Mouse (Mus musculus) layer of hippocampus, postnatal 36 days (tissue): ENCODE measurements at regions not wholly inside any gene's neighbourhood (a gene's known extent, or its start where the extent isn't known, plus 50 kb on each side); places are given as distances from the start of the nearest gene placed in this dataset.
A peak's percentile ranks its signal among the peaks of the same experiment; 100 is the strongest.

Experiments used
- DNase-seq, 2 experiments: peaks; one replicate each; pipeline ENCODE4 v3.0.0; 2022

- no peak for DNase-seq
These were observed 289.5 kb upstream of the Slit2 start for GRCm38 (mm10) chr5:47693478-47693877.

GRCm38 (mm10) chr5:47693921-47694320 is 289.0 kb upstream of the Slit2 start:
- DNase-seq = no peak

- DNase-seq = no peak
These were observed 288.3 kb upstream of the Slit2 start for GRCm38 (mm10) chr5:47694630-47695029.

GRCm38 (mm10) chr5:47711553-47711952 is 271.4 kb upstream of the Slit2 start:
- DNase-seq = no peak

GRCm38 (mm10) chr5:47714333-47714732 is 268.6 kb upstream of the Slit2 start:
- DNase-seq = no peak

- DNase-seq = no peak
These were observed 258.0 kb upstream of the Slit2 start for GRCm38 (mm10) chr5:47724911-47725310.

- DNase-seq = no peak
These were observed 240.2 kb upstream of the Slit2 start for GRCm38 (mm10) chr5:47742727-47743126.

GRCm38 (mm10) chr5:47745177-47745576 is 237.8 kb upstream of the Slit2 start:
- no peak for DNase-seq

- no peak for DNase-seq
These were observed 231.0 kb upstream of the Slit2 start for GRCm38 (mm10) chr5:47751907-47752306.

GRCm38 (mm10) chr5:47772642-47773353 is 210.1 kb upstream of the Slit2 start:
- DNase-seq = no peak

- DNase-seq = no peak
These were observed 209.6 kb upstream of the Slit2 start for GRCm38 (mm10) chr5:47773354-47773743.

- DNase-seq = no peak
These were observed 202.1 kb upstream of the Slit2 start for GRCm38 (mm10) chr5:47780861-47781260.

- DNase-seq = no peak
These were observed 201.3 kb upstream of the Slit2 start for GRCm38 (mm10) chr5:47781608-47782007.

- no peak for DNase-seq
These were observed 188.2 kb upstream of the Slit2 start for GRCm38 (mm10) chr5:47794639-47795272.

GRCm38 (mm10) chr5:47795273-47795672 is 187.7 kb upstream of the Slit2 start:
- no peak for DNase-seq

GRCm38 (mm10) chr5:47820936-47821335 is 162.0 kb upstream of the Slit2 start:
- DNase-seq = no peak

- peak; percentile 4 to 8 for DNase-seq
These were observed 144.9 kb upstream of the Slit2 start for GRCm38 (mm10) chr5:47837998-47838397.

GRCm38 (mm10) chr5:47869701-47870100 is 113.2 kb upstream of the Slit2 start:
- DNase-seq = no peak
